Mouse (Mus musculus) stomach, postnatal 0 days (tissue): ENCODE measurements around the gene Cers6.

Experiments
- CTCF ChIP-seq: IDR thresholded peaks from 2 replicates; pipeline ENCODE4 v1.5.1; 2016; ENCODE audit warnings: antibody characterized with exemption, low read depth, mild to moderate bottlenecking, moderate library complexity
- EP300 ChIP-seq: optimal IDR thresholded peaks from 2 replicates; pipeline ENCODE3; 2016; ENCODE audit warnings: antibody characterized with exemption

DNA sequence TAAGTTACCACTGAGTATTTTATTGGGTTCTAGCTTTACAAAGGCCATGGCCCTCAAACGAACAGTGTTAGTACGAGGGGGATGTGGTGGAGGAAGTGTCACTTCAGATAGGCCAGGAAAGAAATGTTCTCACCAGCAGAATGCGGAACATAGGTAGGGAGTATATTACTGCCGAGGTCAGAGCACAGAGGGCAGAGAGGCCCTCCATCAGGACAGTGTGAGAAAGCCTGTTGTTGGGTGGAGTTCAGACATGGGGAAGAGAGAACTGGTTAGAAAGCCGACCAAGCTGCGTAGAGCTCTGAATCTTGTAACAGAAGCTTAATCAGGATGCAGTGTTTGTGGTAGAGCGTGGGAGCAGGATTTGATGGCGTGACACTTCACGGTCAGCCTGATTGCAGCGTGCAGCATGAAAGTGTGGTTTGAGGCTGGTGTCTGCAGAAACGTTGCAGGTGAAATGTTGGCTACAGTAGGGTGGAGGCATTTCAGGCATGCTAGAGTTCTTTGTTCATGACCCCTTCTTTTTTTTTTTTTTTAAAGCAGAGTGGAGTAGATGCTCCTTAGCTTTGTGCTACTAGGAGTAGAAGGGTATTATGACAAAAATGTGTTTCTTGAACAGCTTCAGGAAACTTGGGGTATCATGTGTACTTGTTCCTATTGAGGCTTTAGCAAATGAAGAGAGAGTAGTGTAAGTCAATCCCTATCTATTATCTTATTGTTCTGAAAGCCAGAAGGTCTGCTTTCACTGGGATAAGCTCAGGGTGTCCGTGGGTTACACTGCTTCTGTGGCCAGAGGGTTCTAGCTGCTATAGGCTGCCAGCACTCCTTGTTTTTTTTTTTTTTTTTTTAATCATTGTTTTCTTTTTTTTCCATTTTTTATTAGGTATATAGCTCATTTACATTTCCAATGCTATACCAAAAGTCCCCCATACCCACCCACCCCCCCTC is 117.7 kb downstream of the Cers6 start:
- TF ChIP-seq CTCF: no peak
- TF ChIP-seq EP300: no peak
